16 mouse cellular contexts compared by ENCODE assay signal in genomic region chr12:84880091-84880490, GRCm38 (mm10). TPM values are rescaled to one million over a fixed set of nuclear protein-coding genes. Genes with fewer than 3 reads are reported as not detected.
DNase-seq lines count a peak whose midpoint lies in the region; ATAC-seq and TF ChIP-seq lines count a peak whose summit lies in the region.
"Had no signal": no experiment of that assay in that cellular context is flagged by ENCODE, and none has a peak within 500 bp of the region (broad histone marks: within the 10 kb centered on the region; RNA-seq: fewer than 3 reads in every experiment).

No protein-coding gene starts in this region.

- WGBS in hindbrain, postnatal 0 days: 35% methylated on average over 11 of the region's 11 CpGs
- 63% methylated on average over 11 of the region's 11 CpGs for WGBS in hindbrain, embryonic 10.5 days
- WGBS in forebrain, embryonic 16.5 days: 44% methylated on average over 11 of the region's 11 CpGs
- 69% methylated on average over 11 of the region's 11 CpGs for WGBS in limb, embryonic 10.5 days
- WGBS in thymus, adult 2 months: 61% methylated on average over 11 of the region's 11 CpGs

- H3K4me1 ChIP-seq in hindbrain, postnatal 0 days (ENCODE audit: insufficient read depth, low read length): no peaks in the 10 kb centered on the region
- peaks cover 18% of the 10 kb centered on the region for H3K4me1 ChIP-seq in hindbrain, embryonic 10.5 days (replicated peaks)
- peaks cover 12% of the 10 kb centered on the region for H3K4me1 ChIP-seq in forebrain, embryonic 16.5 days (replicated peaks; ENCODE audit: control insufficient read depth, insufficient read depth, low read length)
- H3K4me1 ChIP-seq in limb, embryonic 10.5 days: peaks cover 14% of the 10 kb centered on the region
- no peaks in the 10 kb centered on the region; the same call in 1 of the 2 replicates for H3K4me1 ChIP-seq in thymus, adult 2 months (replicated peaks; ENCODE audit: control insufficient read depth, insufficient read depth, low read length)

- H3K36me3 ChIP-seq in hindbrain, postnatal 0 days (ENCODE audit: insufficient read depth, low read length): no peaks in the 10 kb centered on the region
- H3K36me3 ChIP-seq in hindbrain, embryonic 10.5 days: no peaks in the 10 kb centered on the region
- no peaks in the 10 kb centered on the region for H3K36me3 ChIP-seq in forebrain, embryonic 16.5 days (ENCODE audit: control insufficient read depth, insufficient read depth)
- no peaks in the 10 kb centered on the region for H3K36me3 ChIP-seq in limb, embryonic 10.5 days
- H3K36me3 ChIP-seq in thymus, adult 2 months (ENCODE audit: control insufficient read depth, insufficient read depth, low read length): no peaks in the 10 kb centered on the region
- H3K36me3 ChIP-seq: liver, embryonic 15.5 days; neural tube, embryonic 15.5 days had no signal

- H3K4me3 ChIP-seq in hindbrain, postnatal 0 days (ENCODE audit: low read length): no peak overlapping the region
- H3K4me3 ChIP-seq in hindbrain, embryonic 10.5 days: no peak overlapping the region
- H3K4me3 ChIP-seq in forebrain, embryonic 16.5 days (replicated peaks; ENCODE audit: low read length): no peak overlapping the region
- H3K4me3 ChIP-seq in limb, embryonic 10.5 days: no peak overlapping the region
- no peak overlapping the region for H3K4me3 ChIP-seq in thymus, adult 2 months (ENCODE audit: control insufficient read depth, insufficient read depth, low read length)
- H3K4me3 ChIP-seq: erythroblast, embryonic 14.5 days; liver, embryonic 15.5 days; neural tube, embryonic 15.5 days had no signal

- TF ChIP-seq POLR2A in thymus, adult 2 months (IDR thresholded peaks at IDR 0.05; ENCODE audit: control insufficient read depth, extremely low read depth, insufficient read depth, low read length, poor library complexity): no peak

- DNase-seq in hindbrain, postnatal 0 days (ENCODE audit: low spot score): peak; percentile 56
- no peak for DNase-seq in hindbrain, embryonic 10.5 days (ENCODE audit: low spot score)
- DNase-seq in Muller cell, postnatal 12 days (ENCODE audit: inconsistent ontology term): peak; percentile 94
- peak; percentile 70 to 72 for DNase-seq in cerebellum, adult 18-20 months
- DNase-seq in gastrocnemius, postnatal 10 days: peak; percentile 38
- DNase-seq in limb, embryonic 10.5 days (ENCODE audit: low spot score): no peak
- no peak for DNase-seq in thymus, adult 2 months
- DNase-seq: retina, postnatal 1 day had no signal

- no peak overlapping the region for H3K27ac ChIP-seq in hindbrain, postnatal 0 days
- H3K27ac ChIP-seq in hindbrain, embryonic 10.5 days: no peak overlapping the region
- no peak overlapping the region for H3K27ac ChIP-seq in forebrain, embryonic 16.5 days (ENCODE audit: low read length)
- no peak overlapping the region for H3K27ac ChIP-seq in limb, embryonic 10.5 days
- H3K27ac ChIP-seq in thymus, adult 2 months (ENCODE audit: control insufficient read depth, insufficient read depth, low read length): no peak overlapping the region
- H3K27ac ChIP-seq: kidney, postnatal 0 days; liver, embryonic 15.5 days; neural tube, embryonic 15.5 days; stomach, postnatal 0 days had no signal

- H3K4me2 ChIP-seq in hindbrain, postnatal 0 days (ENCODE audit: low read depth, low read length): no peak overlapping the region
- H3K4me2 ChIP-seq in forebrain, embryonic 16.5 days (ENCODE audit: low read length): no peak overlapping the region
- H3K4me2 ChIP-seq: liver, embryonic 15.5 days; neural tube, embryonic 15.5 days had no signal

- no peaks in the 10 kb centered on the region for H3K9me3 ChIP-seq in hindbrain, postnatal 0 days (ENCODE audit: low read length)
- H3K9me3 ChIP-seq in hindbrain, embryonic 10.5 days: no peaks in the 10 kb centered on the region
- H3K9me3 ChIP-seq in forebrain, embryonic 16.5 days (ENCODE audit: control insufficient read depth, low read length): no peaks in the 10 kb centered on the region
- no peaks in the 10 kb centered on the region for H3K9me3 ChIP-seq in limb, embryonic 10.5 days (replicated peaks)
- H3K9me3 ChIP-seq: liver, embryonic 15.5 days; neural tube, embryonic 15.5 days had no signal

- no peak overlapping the region for H3K9ac ChIP-seq in hindbrain, postnatal 0 days (replicated peaks; ENCODE audit: low read length)
- H3K9ac ChIP-seq in forebrain, embryonic 16.5 days (replicated peaks; ENCODE audit: low read depth, low read length): no peak overlapping the region
- H3K9ac ChIP-seq: liver, embryonic 15.5 days; neural tube, embryonic 15.5 days had no signal

- ATAC-seq in hindbrain, postnatal 0 days: no peak
- no peak for ATAC-seq in forebrain, embryonic 16.5 days

- TF ChIP-seq CTCF in hindbrain, postnatal 0 days (IDR thresholded peaks at IDR 0.05; ENCODE audit: low read depth): no peak
- no peak for TF ChIP-seq CTCF in thymus, adult 2 months (IDR thresholded peaks at IDR 0.05; ENCODE audit: borderline replicate concordance, control insufficient read depth, extremely low read depth, insufficient read depth, low read length, poor library complexity)

- H3K27me3 ChIP-seq in hindbrain, postnatal 0 days (ENCODE audit: insufficient read depth, low read length): peaks cover 24% of the 10 kb centered on the region
- H3K27me3 ChIP-seq in hindbrain, embryonic 10.5 days (ENCODE audit: insufficient read depth, poor library complexity, severe bottlenecking): peaks cover 48% of the 10 kb centered on the region
- peaks cover 35% of the 10 kb centered on the region for H3K27me3 ChIP-seq in forebrain, embryonic 16.5 days (replicated peaks; ENCODE audit: control insufficient read depth, insufficient read depth, low read length)
- peaks cover 65% of the 10 kb centered on the region for H3K27me3 ChIP-seq in limb, embryonic 10.5 days (ENCODE audit: low read depth, poor library complexity, severe bottlenecking)
- H3K27me3 ChIP-seq in thymus, adult 2 months (ENCODE audit: control insufficient read depth, insufficient read depth, low read length): peaks cover 13% of the 10 kb centered on the region; the same call in 1 of the 2 replicates

RNA-seq across cellular contexts. Expression of gene Ltbp2, which starts 3.8 kb away (rescaled TPM):
- total RNA-seq in hindbrain, postnatal 0 days (2014; rRNA removed): 0.43 and 2.9 TPM in 2 replicates
- polyA plus RNA-seq in hindbrain, postnatal 0 days (2015; fragmentation: Nextera tagmentation; extraction: Ambion mirVana): 0.08 and 0.21 TPM in 2 replicates
- 0.12 and 0.17 TPM in 2 replicates for polyA plus RNA-seq in hindbrain, embryonic 10.5 days (2016; fragmentation: Nextera tagmentation; extraction: Ambion mirVana)
- 1 to 10 TPM; 1.9 to 2.5 TPM for total RNA-seq in gastrocnemius, postnatal 10 days (2021)
- 0.30 and 0.37 TPM in 2 replicates for polyA plus RNA-seq in forebrain, embryonic 16.5 days (2015; fragmentation: Nextera tagmentation; extraction: Ambion mirVana)
- 0.03 TPM in 1 of 2 replicates, not detected in the other for polyA plus RNA-seq in limb, embryonic 10.5 days (2016; fragmentation: Nextera tagmentation; extraction: Ambion mirVana)
- 14.3 and 15.1 TPM in 2 replicates for polyA plus RNA-seq in thymus, adult 2 months (2012; rRNA removed)
- total RNA-seq: hematopoietic stem cell, adult 5-6 weeks; monocyte, adult 5-6 weeks had no signal

Comparison
In these comparisons a context has a peak if more than half of its experiments do, and no peak if none do; other contexts are left out.
1. DNase-seq: peak in hindbrain, postnatal 0 days (single experiment), Muller cell, postnatal 12 days (single experiment), cerebellum, adult 18-20 months (2 of 2) and gastrocnemius, postnatal 10 days (single experiment); none in hindbrain, embryonic 10.5 days (single experiment), limb, embryonic 10.5 days (single experiment) and thymus, adult 2 months (single experiment).
2. RNA of gene Ltbp2, which starts 3.8 kb away (polyA plus RNA-seq): 14.3 to 15.1 TPM in thymus, adult 2 months; 0.30 to 0.37 TPM in forebrain, embryonic 16.5 days, 0.08 to 0.21 TPM in hindbrain, postnatal 0 days, 0.12 to 0.17 TPM in hindbrain, embryonic 10.5 days and 0.03 TPM in limb, embryonic 10.5 days; every median in the first group is over 10 times any median in the second.